Mouse (Mus musculus): ENCODE measurements around the gene Tgfbr3.

GRCm38 (mm10) chr5:107102916-107103315, 186.5 kb downstream of the Tgfbr3 start:
- TF ChIP-seq POLR2A (IDR thresholded peaks at IDR 0.05; ENCODE audit: extremely low read depth, insufficient read depth, low read length) (no peak), CTCF (IDR thresholded peaks at IDR 0.05; ENCODE audit: extremely low read depth, insufficient read depth, low read length) (no peak)
